Comparison of ENCODE assay signal across 9 mouse cellular contexts in the genomic region with DNA sequence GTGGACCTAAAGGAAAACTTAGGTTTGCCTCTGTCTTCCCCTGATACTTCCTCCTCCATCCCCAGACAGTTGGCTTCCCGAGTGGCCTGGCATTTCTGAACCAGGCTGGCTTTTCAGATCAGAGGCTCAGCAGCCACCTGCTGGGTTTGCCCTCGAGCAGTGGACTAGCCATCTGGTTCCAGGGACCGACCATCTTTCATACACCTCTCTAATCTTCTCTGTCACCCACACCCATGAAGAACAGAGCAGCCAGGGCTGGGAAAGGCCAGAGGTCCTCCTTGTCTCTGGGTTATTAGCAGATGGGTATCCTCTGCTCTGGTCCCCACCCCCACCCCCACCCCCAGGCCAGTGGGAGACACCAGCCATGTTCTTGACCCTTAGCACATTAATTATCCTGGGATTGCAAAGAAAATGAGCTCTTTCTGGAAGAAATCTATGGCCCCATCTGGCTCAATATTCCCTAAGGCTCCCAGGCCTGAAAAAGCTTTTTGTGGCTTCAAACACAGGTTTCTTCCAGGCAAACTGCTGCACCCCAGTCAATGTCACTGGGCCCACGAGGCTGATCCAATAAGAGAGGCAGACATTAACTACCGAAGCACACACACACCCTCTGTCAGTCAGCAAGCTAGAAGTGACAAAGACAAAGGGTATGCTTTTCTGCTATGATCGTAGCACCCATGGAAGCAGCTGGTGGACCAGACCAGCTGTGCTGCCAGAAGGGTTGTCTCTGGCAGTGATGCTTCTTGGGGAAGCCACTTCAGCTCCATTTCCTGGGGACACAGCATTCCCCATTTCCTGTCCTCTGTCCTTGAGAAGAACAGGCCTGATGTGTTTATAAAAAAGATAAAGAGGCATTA. TPM values are rescaled to one million over a fixed set of nuclear protein-coding genes. Genes with fewer than 3 reads are reported as not detected.
DNase-seq lines count a peak whose midpoint lies in the region; ATAC-seq lines count a peak whose summit lies in the region.
"Had no signal": no experiment of that assay in that cellular context is flagged by ENCODE, and none has a peak within 500 bp of the region (broad histone marks: within the 10 kb centered on the region; RNA-seq: fewer than 3 reads in every experiment).

No protein-coding gene starts in this region.

- H3K4me3 ChIP-seq in forebrain, embryonic 12.5 days (replicated peaks) = no peak overlapping the region
- H3K4me3 ChIP-seq: liver, embryonic 13.5 days had no signal

- peak; percentile 81 for ATAC-seq in forebrain, embryonic 12.5 days (ENCODE audit: low FRiP score)
- no peak for ATAC-seq in inflammation-experienced regulatory T-cells, adult 6 months

- no peaks in the 10 kb centered on the region for H3K9me3 ChIP-seq in forebrain, embryonic 12.5 days
- H3K9me3 ChIP-seq: liver, embryonic 13.5 days had no signal

- H3K27ac ChIP-seq in forebrain, embryonic 12.5 days = peak overlapping the region; percentile 87
- H3K27ac ChIP-seq: liver, embryonic 13.5 days had no signal

- peak overlapping the region; percentile 9; the same call in 1 of the 2 replicates for H3K9ac ChIP-seq in forebrain, embryonic 12.5 days
- H3K9ac ChIP-seq: liver, embryonic 13.5 days had no signal

- no peak overlapping the region for H3K4me2 ChIP-seq in forebrain, embryonic 12.5 days
- H3K4me2 ChIP-seq: liver, embryonic 13.5 days had no signal

- peak; percentile 77 for DNase-seq in brain, adult 2 months (ENCODE audit: low read depth, low spot score)
- DNase-seq in cerebellum, adult 11-12 months = peak; percentile 85
- peak; percentile 67 for DNase-seq in mesoderm, embryonic 11.5 days (ENCODE audit: low read depth, low spot score)
- no peak for DNase-seq in layer of hippocampus, adult 18-20 months (ENCODE audit: low spot score in 2 of 2)
- DNase-seq in adrenal gland, postnatal 14 days = no peak
- no peak for DNase-seq in frontal cortex, postnatal 25 days (ENCODE audit: low spot score in 2 of 2)
- DNase-seq: liver, embryonic 13.5 days had no signal

- H3K4me1 ChIP-seq in forebrain, embryonic 12.5 days = peaks cover 14% of the 10 kb centered on the region

- no peaks in the 10 kb centered on the region for H3K36me3 ChIP-seq in forebrain, embryonic 12.5 days (replicated peaks)
- H3K36me3 ChIP-seq: liver, embryonic 13.5 days had no signal

- WGBS in forebrain, embryonic 12.5 days = 34% methylated on average over 6 of the region's 6 CpGs

- no peaks in the 10 kb centered on the region for H3K27me3 ChIP-seq in forebrain, embryonic 12.5 days
- H3K27me3 ChIP-seq: liver, embryonic 13.5 days had no signal

RNA-seq across cellular contexts. Expression of gene Coro1c, which starts 13.0 kb away (rescaled TPM):
- polyA plus RNA-seq in forebrain, embryonic 12.5 days (2016; fragmentation: Nextera tagmentation; extraction: Ambion mirVana) = 256 and 277 TPM in 2 replicates
- 10 to 100 TPM; 46.6 to 88.2 (median 57.2) TPM for polyA plus RNA-seq in inflammation-experienced regulatory T-cells, adult 6 months (2017; shearing (Covaris generic))
- 10 to 100 TPM; 88.6 to 88.7 TPM for total RNA-seq in layer of hippocampus, adult 18-20 months (2021)
- 52.9 and 58.0 TPM in 2 replicates for total RNA-seq in adrenal gland, postnatal 14 days (2021)

Comparison
In these comparisons a context has a peak if more than half of its experiments do, and no peak if none do; other contexts are left out.
1. DNase-seq: peak in brain, adult 2 months (single experiment), cerebellum, adult 11-12 months (single experiment) and mesoderm, embryonic 11.5 days (single experiment); none in layer of hippocampus, adult 18-20 months (0 of 2), adrenal gland, postnatal 14 days (single experiment) and frontal cortex, postnatal 25 days (0 of 2).